Mouse (Mus musculus): ENCODE measurements around the gene Gm21969.

- TF ChIP-seq CTCF (conservative IDR thresholded peaks at IDR 0.05; ENCODE audit: low read length) (no peak), POU5F1 (IDR thresholded peaks at IDR 0.05; ENCODE audit: borderline replicate concordance, low read length) (no peak)
These were observed 103.0 kb downstream of the Gm21969 start for GRCm38 (mm10) chr4:139705986-139706385.

Measured in E14TG2a.4 (cell line).